Comparison of ENCODE assay signal across 20 mouse cellular contexts in the genomic region with DNA sequence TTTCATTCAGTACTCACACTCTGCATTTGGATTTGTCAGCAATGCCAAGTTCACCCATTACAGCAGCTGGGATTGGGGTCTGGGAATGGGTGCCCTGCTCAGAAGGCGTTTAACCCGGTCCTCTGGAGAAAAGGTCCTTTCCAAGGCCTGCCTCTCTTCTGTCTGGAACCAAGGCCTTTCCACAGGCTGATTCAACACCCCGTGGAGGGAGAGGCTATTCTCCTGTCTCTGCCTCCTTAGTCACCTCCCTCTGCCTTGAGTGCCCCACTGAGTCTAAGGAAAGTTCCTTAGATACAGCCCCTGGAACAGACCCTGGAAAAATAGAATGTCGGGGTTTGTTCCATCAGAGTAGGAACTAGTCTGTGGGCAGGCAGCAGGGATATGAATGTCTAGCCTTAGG. TPM values are rescaled to one million over a fixed set of nuclear protein-coding genes. Genes with fewer than 3 reads are reported as not detected.
A peak's percentile ranks its signal among the peaks of the same experiment; 100 is the strongest.
DNase-seq lines count a peak whose midpoint lies in the region; ATAC-seq lines count a peak whose summit lies in the region.
"Had no signal": no experiment of that assay in that cellular context is flagged by ENCODE, and none has a peak within 500 bp of the region (broad histone marks: within the 10 kb centered on the region; RNA-seq: fewer than 3 reads in every experiment).

No protein-coding gene starts in this region.

- H3K4me2 ChIP-seq in midbrain, embryonic 11.5 days, result no peak overlapping the region

- 0 out of 2 replicates have a peak overlapping the region, but pooled peaks have one; percentile 1 for H3K27ac ChIP-seq in midbrain, embryonic 10.5 days (replicated peaks)
- no peak overlapping the region for H3K27ac ChIP-seq in midbrain, embryonic 11.5 days (ENCODE audit: low read depth, low read length)

- H3K9ac ChIP-seq in midbrain, embryonic 11.5 days (ENCODE audit: low read length), result no peak overlapping the region

- H3K27me3 ChIP-seq in midbrain, embryonic 10.5 days (ENCODE audit: low read depth, poor library complexity, severe bottlenecking), result 0 out of 2 replicates have a peak, but pooled peaks cover 4% of the 10 kb centered on the region
- H3K27me3 ChIP-seq in midbrain, embryonic 11.5 days (ENCODE audit: control insufficient read depth, insufficient read depth, low read length), result no peaks in the 10 kb centered on the region
- H3K27me3 ChIP-seq: Patski had no signal

- H3K4me1 ChIP-seq in midbrain, embryonic 10.5 days, result peaks cover 24% of the 10 kb centered on the region
- peaks cover 3% of the 10 kb centered on the region; the same call in 1 of the 2 replicates for H3K4me1 ChIP-seq in midbrain, embryonic 11.5 days (ENCODE audit: control insufficient read depth, insufficient read depth, low read length)

- DNase-seq in adrenal gland, adult 2 months, result peak; percentile 52
- no peak for DNase-seq in adrenal gland, adult 18-20 months (ENCODE audit: low spot score in 2 of 2)
- DNase-seq in midbrain, embryonic 10.5 days (ENCODE audit: low spot score), result no peak
- no peak for DNase-seq in midbrain, embryonic 11.5 days (ENCODE audit: low spot score, missing footprints)
- DNase-seq: adrenal gland, adult 8-10 months; adrenal gland, postnatal 10 days; adrenal gland, postnatal 14 days; adrenal gland, postnatal 25 days; B cell, adult 2 months; cerebellum, adult 11 months; cerebellum, adult 11-12 months; cerebellum, adult 18-20 months; cerebellum, adult 2 months; cerebellum, adult 8-10 months had no signal

- no peak overlapping the region for H3K4me3 ChIP-seq in midbrain, embryonic 10.5 days
- no peak overlapping the region for H3K4me3 ChIP-seq in midbrain, embryonic 11.5 days (ENCODE audit: low read depth, low read length)

- ATAC-seq in midbrain, embryonic 11.5 days (ENCODE audit: low FRiP score), result no peak
- ATAC-seq: activated CD4-positive, CD25-positive, alpha-beta regulatory T cell, adult 4 months; CD4-positive, CD25-positive, alpha-beta regulatory T cell, adult 4 months; Patski had no signal

- 87% methylated on average over 4 of the region's 4 CpGs for WGBS in midbrain, embryonic 10.5 days
- WGBS in midbrain, embryonic 11.5 days, result 80% methylated on average over 4 of the region's 4 CpGs

- H3K36me3 ChIP-seq in midbrain, embryonic 10.5 days, result no peaks in the 10 kb centered on the region
- H3K36me3 ChIP-seq in midbrain, embryonic 11.5 days (ENCODE audit: control insufficient read depth, insufficient read depth, low read length), result no peaks in the 10 kb centered on the region
- H3K36me3 ChIP-seq: G1E had no signal

- H3K9me3 ChIP-seq in midbrain, embryonic 10.5 days (replicated peaks), result no peaks in the 10 kb centered on the region
- no peaks in the 10 kb centered on the region for H3K9me3 ChIP-seq in midbrain, embryonic 11.5 days (ENCODE audit: control insufficient read depth, low read length)
- H3K9me3 ChIP-seq: G1E had no signal

RNA-seq across cellular contexts. Expression of a gene that starts 2.1 kb away (rescaled TPM):
- 1 to 10 TPM in 1 of 2 experiments, under 1 TPM in 1; 0.61 to 1.1 TPM for total RNA-seq in adrenal gland, adult 2 months (2021)
- 0.28 and 0.66 TPM in 2 replicates for polyA plus RNA-seq in adrenal gland, adult 2 months (2012; rRNA removed)
- total RNA-seq in adrenal gland, adult 18-20 months (2021), result 1 to 10 TPM in 1 of 2 experiments, under 1 TPM in 1; 0.86 to 3.1 TPM
- 4.3 and 6.1 TPM in 2 replicates for polyA plus RNA-seq in midbrain, embryonic 10.5 days (2016; fragmentation: Nextera tagmentation; extraction: Ambion mirVana)
- polyA plus RNA-seq in midbrain, embryonic 11.5 days (2014; fragmentation: Nextera tagmentation; extraction: Ambion mirVana), result 5.3 and 6.8 TPM in 2 replicates
- total RNA-seq: CH12.LX had no signal
- polyA plus RNA-seq: C2C12; CD4-positive, CD25-positive, alpha-beta regulatory T cell, adult 4 months; G1E; Patski had no signal

RNA-seq across cellular contexts. Expression of a gene that starts 9.6 kb away (rescaled TPM):
- 100 to 1,000 TPM; 189 to 272 TPM for total RNA-seq in adrenal gland, adult 2 months (2021)
- polyA plus RNA-seq in adrenal gland, adult 2 months (2012; rRNA removed), result 221 and 303 TPM in 2 replicates
- 100 to 1,000 TPM; 193 to 196 TPM for total RNA-seq in adrenal gland, adult 18-20 months (2021)
- polyA plus RNA-seq in midbrain, embryonic 10.5 days (2016; fragmentation: Nextera tagmentation; extraction: Ambion mirVana), result 116 TPM in 2 replicates
- 93.7 and 102 TPM in 2 replicates for polyA plus RNA-seq in midbrain, embryonic 11.5 days (2014; fragmentation: Nextera tagmentation; extraction: Ambion mirVana)

RNA-seq across cellular contexts. Expression of a gene that starts 15.5 kb away (rescaled TPM):
- 100 to 1,000 TPM; 289 to 654 TPM for total RNA-seq in adrenal gland, adult 2 months (2021)
- 402 and 484 TPM in 2 replicates for polyA plus RNA-seq in adrenal gland, adult 2 months (2012; rRNA removed)
- 100 to 1,000 TPM; 546 to 718 TPM for total RNA-seq in adrenal gland, adult 18-20 months (2021)
- polyA plus RNA-seq in midbrain, embryonic 10.5 days (2016; fragmentation: Nextera tagmentation; extraction: Ambion mirVana), result 569 and 605 TPM in 2 replicates
- 694 and 705 TPM in 2 replicates for polyA plus RNA-seq in midbrain, embryonic 11.5 days (2014; fragmentation: Nextera tagmentation; extraction: Ambion mirVana)

RNA-seq across cellular contexts. Expression of a gene that starts 24.5 kb away (rescaled TPM):
- total RNA-seq in adrenal gland, adult 2 months (2021), result 100 to 1,000 TPM; 120 to 137 TPM
- polyA plus RNA-seq in adrenal gland, adult 2 months (2012; rRNA removed), result 33.9 and 39.0 TPM in 2 replicates
- 100 to 1,000 TPM; 118 to 119 TPM for total RNA-seq in adrenal gland, adult 18-20 months (2021)
- polyA plus RNA-seq in midbrain, embryonic 10.5 days (2016; fragmentation: Nextera tagmentation; extraction: Ambion mirVana), result 125 and 132 TPM in 2 replicates
- polyA plus RNA-seq in midbrain, embryonic 11.5 days (2014; fragmentation: Nextera tagmentation; extraction: Ambion mirVana), result 129 and 130 TPM in 2 replicates

RNA-seq across cellular contexts. Expression of a gene that starts 32.8 kb away (rescaled TPM):
- 10 to 100 TPM; 48.8 to 58.7 TPM for total RNA-seq in adrenal gland, adult 2 months (2021)
- polyA plus RNA-seq in adrenal gland, adult 2 months (2012; rRNA removed), result 74.1 and 81.2 TPM in 2 replicates
- total RNA-seq in adrenal gland, adult 18-20 months (2021), result 10 to 100 TPM; 47.1 to 55.3 TPM
- polyA plus RNA-seq in midbrain, embryonic 10.5 days (2016; fragmentation: Nextera tagmentation; extraction: Ambion mirVana), result 193 and 195 TPM in 2 replicates
- 163 and 164 TPM in 2 replicates for polyA plus RNA-seq in midbrain, embryonic 11.5 days (2014; fragmentation: Nextera tagmentation; extraction: Ambion mirVana)
